Mouse (Mus musculus) hindbrain, postnatal 0 days (tissue): ENCODE data around the gene Nipbl. TPM values are rescaled to one million over a fixed set of nuclear protein-coding genes. Genes with fewer than 3 reads are reported as not detected.
"Not testable (repeated sequence)": the region's sequence is repeated elsewhere in the genome, so short reads cannot be mapped to it uniquely, and the experiment has no call there.

Experiments used
- ATAC-seq: fragments of 200-750 bp; cut with Nextera tagmentation; 2 replicates; pipeline ENCODE4 v1.8.0; 2017; ENCODE audit warnings: mild to moderate bottlenecking, moderate TSS enrichment, moderate library complexity
- DNase-seq: peaks from one replicate; pipeline ENCODE4 v3.0.0-alpha.2; 2015; ENCODE audit warnings: low spot score
- H3K27ac ChIP-seq: fragments of 300-500 bp; sonication (generic); 2 replicates; pipeline ENCODE4 v1.5.1; 2014; ENCODE audit warnings: mild to moderate bottlenecking
- H3K27me3 ChIP-seq: fragments of 300-500 bp; sonication (generic); 2 replicates; pipeline ENCODE4 v1.6.1; 2014; ENCODE audit warnings: low read length, mixed read lengths; ENCODE audit not compliant: insufficient read depth
- H3K36me3 ChIP-seq: fragments of 300-500 bp; sonication (generic); 2 replicates; pipeline ENCODE4 v1.6.1; 2014; ENCODE audit warnings: low read length, mixed read lengths; ENCODE audit not compliant: insufficient read depth
- H3K4me1 ChIP-seq: fragments of 300-500 bp; sonication (generic); 2 replicates; pipeline ENCODE4 v1.6.1; 2014; ENCODE audit warnings: antibody characterized with exemption, low read length, mixed read lengths; ENCODE audit not compliant: insufficient read depth
- H3K4me2 ChIP-seq: fragments of 300-500 bp; sonication (generic); 2 replicates; pipeline ENCODE4 v1.6.1; 2014; ENCODE audit warnings: low read depth, mild to moderate bottlenecking, low read length, moderate library complexity, mixed read lengths
- H3K4me3 ChIP-seq: fragments of 300-500 bp; sonication (generic); 2 replicates; pipeline ENCODE4 v1.5.1; 2014; ENCODE audit warnings: low read length
- H3K9ac ChIP-seq: fragments of 300-500 bp; sonication (generic); replicated peaks from 2 replicates; pipeline ENCODE4 v1.6.1; 2014; ENCODE audit warnings: mild to moderate bottlenecking, low read length, moderate library complexity, mixed read lengths
- H3K9me3 ChIP-seq: fragments of 300-500 bp; sonication (generic); 2 replicates; pipeline ENCODE4 v1.6.1; 2016; ENCODE audit warnings: low read length, mixed read lengths
- CTCF ChIP-seq: IDR thresholded peaks from 2 replicates; pipeline ENCODE4 v1.5.1; 2016; ENCODE audit warnings: antibody characterized with exemption, control low read depth, low read depth
- WGBS: fragments of 180-500 bp; shearing (Covaris S2); extraction: QIAGEN DNeasy Blood & Tissue Kit; methylation state at CpG from one replicate; pipeline ENCODE4 v1.1.7; 2014; 5-methylcytosine and 5-hydroxymethylcytosine counted together
- polyA plus RNA-seq: library from polyadenylated mRNA; unstranded; fragments of >200 nt; fragmentation: Nextera tagmentation; extraction: Ambion mirVana; gene quantifications from 2 replicates; pipeline ENCODE4 v1.2.1, GENCODE M21; 2015
- total RNA-seq: library from RNA; depleted of rRNA; stranded (reverse); fragments of >200 nt; gene quantifications from 2 replicates; pipeline ENCODE4 v1.2.3, GENCODE M21; 2014

The Nipbl gene
- total and polyA plus RNA-seq, 2 experiments from 2014 or later, result 10.9 to 12.5 TPM

DNA sequence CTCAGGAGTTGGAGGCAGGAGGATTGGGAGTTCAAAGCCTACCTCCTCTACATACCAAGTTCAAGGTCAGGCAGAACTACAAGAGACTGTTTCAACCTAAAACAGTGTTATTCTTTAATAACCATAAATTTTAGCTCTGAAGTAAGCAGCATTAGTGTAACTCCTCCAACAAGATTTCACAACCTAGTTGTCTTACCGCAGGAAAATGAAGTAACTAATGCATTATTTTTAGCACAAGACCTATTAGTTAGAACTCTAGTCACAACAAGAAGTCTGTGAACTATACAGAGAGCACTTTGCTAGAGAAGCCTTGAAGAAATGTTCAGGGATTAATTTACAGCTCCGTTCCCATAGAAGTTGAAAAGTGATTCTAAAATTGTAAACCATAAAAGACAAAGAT, 15.7 kb upstream of the Nipbl start:
- DNase-seq, result no peak
- Histone ChIP-seq H3K9ac (no peak overlapping the region), H3K4me2 (no peak overlapping the region), H3K27me3 (no peaks in the 10 kb centered on the region), H3K4me3 (no peak overlapping the region), H3K9me3 (no peaks in the 10 kb centered on the region), H3K4me1 (no peaks in the 10 kb centered on the region), H3K27ac (no peak overlapping the region), H3K36me3 (no peaks in the 10 kb centered on the region)
- TF ChIP-seq CTCF, result no peak
- ATAC-seq, result no peak
- WGBS, result 92% methylated on average over 2 of the region's 2 CpGs

DNA sequence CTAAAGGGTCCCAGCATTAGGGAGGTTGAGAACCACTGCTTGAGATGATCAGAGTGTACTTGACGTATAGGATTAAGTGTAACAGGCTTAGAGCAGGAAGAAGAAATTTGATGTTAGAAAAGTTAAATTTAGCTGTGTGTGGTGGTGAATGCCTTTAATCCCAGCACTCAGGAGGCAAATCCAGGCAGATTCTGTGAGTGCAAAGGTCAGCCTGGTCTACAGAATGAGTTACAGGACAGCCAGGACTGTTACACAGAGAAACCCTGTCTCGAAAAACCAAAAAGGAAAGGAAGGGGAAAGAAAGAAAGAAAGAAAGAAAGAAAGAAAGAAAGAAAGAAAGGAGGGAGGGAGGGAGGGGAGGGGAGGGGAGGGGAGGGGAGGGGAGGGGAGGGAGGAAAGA, 12.0 kb upstream of the Nipbl start:
- not testable (repeated sequence) for H3K9ac ChIP-seq, DNase-seq, H3K4me2 ChIP-seq, H3K4me3 ChIP-seq, ATAC-seq, H3K27ac ChIP-seq, H3K27me3 ChIP-seq, H3K9me3 ChIP-seq, H3K36me3 ChIP-seq, H3K4me1 ChIP-seq
- 97% methylated on average over 1 of the region's 2 CpGs for WGBS

DNA sequence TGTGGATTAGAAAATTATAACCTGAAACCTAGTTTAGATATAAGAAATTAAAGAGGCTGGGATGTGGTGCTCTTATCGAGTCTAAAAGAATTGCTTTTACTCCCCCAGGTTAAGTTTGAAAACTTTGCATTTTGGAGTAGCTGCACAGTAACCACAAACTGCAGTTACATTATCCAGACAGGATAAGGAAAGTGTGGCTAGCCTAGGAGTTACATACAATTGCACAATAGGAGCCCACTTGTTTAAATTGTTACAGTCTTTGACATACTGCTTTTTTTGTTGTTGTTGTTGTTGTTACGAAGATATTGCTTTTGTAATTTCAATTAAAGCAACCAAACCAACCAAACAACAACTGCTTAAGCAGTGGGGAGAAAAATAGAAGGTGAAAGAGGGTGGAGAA, 11.2 kb upstream of the Nipbl start:
- TF ChIP-seq CTCF, result no peak
- 93% methylated on average over 2 of the region's 2 CpGs for WGBS
- H3K4me1 ChIP-seq, result no peaks in the 10 kb centered on the region
- ATAC-seq, result no peak
- no peak overlapping the region for H3K4me3 ChIP-seq
- no peak overlapping the region for H3K9ac ChIP-seq
- no peaks in the 10 kb centered on the region for H3K36me3 ChIP-seq
- no peak overlapping the region for H3K4me2 ChIP-seq
- no peak overlapping the region for H3K27ac ChIP-seq
- DNase-seq, result no peak
- H3K9me3 ChIP-seq, result no peaks in the 10 kb centered on the region
- no peaks in the 10 kb centered on the region for H3K27me3 ChIP-seq

DNA sequence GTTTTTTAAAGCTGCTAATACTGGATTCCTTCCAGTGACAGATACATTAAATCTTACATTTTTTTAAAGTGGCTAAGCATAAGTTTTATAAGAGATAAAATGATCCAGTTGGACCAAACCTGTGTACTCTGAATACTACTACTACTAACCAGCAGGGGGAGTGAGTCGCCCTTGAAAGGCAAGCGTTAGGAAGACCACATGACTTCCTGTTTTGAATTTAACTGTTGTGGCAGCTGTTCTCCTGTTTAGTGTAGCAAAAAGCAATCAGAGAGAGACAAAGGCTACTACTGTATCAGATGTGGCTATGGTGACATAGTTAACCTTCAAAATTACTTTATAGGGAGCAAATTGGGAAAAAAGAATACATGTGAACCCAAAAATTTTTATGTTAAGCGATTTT, 6.8 kb upstream of the Nipbl start:
- Histone ChIP-seq H3K27me3 (no peaks in the 10 kb centered on the region), H3K4me3 (no peak overlapping the region), H3K9me3 (no peaks in the 10 kb centered on the region), H3K36me3 (no peaks in the 10 kb centered on the region), H3K4me1 (peaks cover 5% of the 10 kb centered on the region), H3K9ac (no peak overlapping the region), H3K4me2 (no peak overlapping the region), H3K27ac (no peak overlapping the region)
- peak; percentile 68 for DNase-seq
- peak; percentile 72 for TF ChIP-seq CTCF
- 42% methylated on average over 3 of the region's 3 CpGs for WGBS
- ATAC-seq, result peak; percentile 42; the same call in 1 of the 2 replicates

DNA sequence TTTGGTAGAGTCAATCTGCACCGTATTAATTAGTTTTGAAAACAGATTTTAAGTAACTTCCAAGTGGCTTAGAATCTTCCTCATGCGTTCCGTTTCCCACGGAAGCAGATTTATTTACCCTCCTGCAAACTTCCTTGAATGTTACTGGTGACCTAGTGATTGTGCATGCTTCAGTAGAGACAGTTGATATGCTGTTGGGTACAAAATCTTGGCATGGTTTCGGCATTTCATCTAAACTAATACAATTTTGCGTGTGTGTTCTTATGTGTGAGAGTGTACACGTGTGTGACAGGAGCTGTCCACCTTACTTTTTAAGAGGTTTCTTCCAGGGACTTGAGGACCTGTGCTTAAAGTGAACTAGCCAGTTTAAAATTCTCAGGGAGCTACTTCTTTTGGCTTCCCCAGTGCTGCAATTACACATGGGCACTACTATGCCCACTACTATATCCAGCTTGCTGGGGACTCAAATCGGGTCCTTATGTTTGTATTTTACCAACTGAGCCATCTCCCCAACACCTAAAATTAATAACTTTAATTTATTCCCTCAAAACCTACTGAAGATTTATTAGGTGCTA, 3.0 kb upstream of the Nipbl start:
- ATAC-seq (no peak), DNase-seq (no peak)
- no peak for TF ChIP-seq CTCF
- no peak overlapping the region for H3K27ac ChIP-seq
- peak overlapping the region; percentile 14; the same call in 1 of the 2 replicates for H3K4me3 ChIP-seq
- no peaks in the 10 kb centered on the region for H3K9me3 ChIP-seq
- H3K36me3 ChIP-seq, result no peaks in the 10 kb centered on the region
- H3K27me3 ChIP-seq, result no peaks in the 10 kb centered on the region
- no peak overlapping the region for H3K9ac ChIP-seq
- 51% methylated on average over 8 of the region's 8 CpGs for WGBS
- H3K4me1 ChIP-seq, result peaks cover 5% of the 10 kb centered on the region
- H3K4me2 ChIP-seq, result peak overlapping the region; percentile 100

DNA sequence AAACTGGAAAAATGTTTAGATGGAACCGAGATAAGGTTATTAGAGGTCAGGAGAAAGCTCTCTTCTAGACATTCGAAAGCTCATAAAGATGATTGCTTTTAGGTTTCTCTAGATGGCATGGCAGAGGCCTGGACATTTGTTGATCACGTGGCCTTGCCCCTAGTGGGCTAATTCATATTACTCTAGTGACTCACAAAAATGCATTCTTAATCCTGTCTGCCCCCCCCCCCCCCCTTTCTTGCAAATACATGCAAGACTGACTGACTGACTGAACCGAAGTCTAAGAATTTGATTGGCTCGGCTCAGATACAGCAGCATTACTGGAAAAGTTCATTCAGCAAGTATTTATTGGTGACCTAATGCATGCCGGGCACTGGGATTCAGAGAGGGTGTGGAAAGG, 2.2 kb upstream of the Nipbl start:
- ATAC-seq (no peak), DNase-seq (peak; percentile 55)
- Histone ChIP-seq H3K27me3 (no peaks in the 10 kb centered on the region), H3K4me3 (peak overlapping the region; percentile 98), H3K36me3 (no peaks in the 10 kb centered on the region), H3K9ac (peak overlapping the region; percentile 98; the same call in 1 of the 2 replicates), H3K9me3 (no peaks in the 10 kb centered on the region), H3K27ac (0 out of 2 replicates have a peak overlapping the region, but pooled peaks have one; percentile 99), H3K4me1 (peaks cover 9% of the 10 kb centered on the region), H3K4me2 (peak overlapping the region; percentile 100)
- WGBS, result 2% methylated on average over 6 of the region's 6 CpGs
- peak; percentile 50; the same call in 1 of the 2 replicates for TF ChIP-seq CTCF

DNA sequence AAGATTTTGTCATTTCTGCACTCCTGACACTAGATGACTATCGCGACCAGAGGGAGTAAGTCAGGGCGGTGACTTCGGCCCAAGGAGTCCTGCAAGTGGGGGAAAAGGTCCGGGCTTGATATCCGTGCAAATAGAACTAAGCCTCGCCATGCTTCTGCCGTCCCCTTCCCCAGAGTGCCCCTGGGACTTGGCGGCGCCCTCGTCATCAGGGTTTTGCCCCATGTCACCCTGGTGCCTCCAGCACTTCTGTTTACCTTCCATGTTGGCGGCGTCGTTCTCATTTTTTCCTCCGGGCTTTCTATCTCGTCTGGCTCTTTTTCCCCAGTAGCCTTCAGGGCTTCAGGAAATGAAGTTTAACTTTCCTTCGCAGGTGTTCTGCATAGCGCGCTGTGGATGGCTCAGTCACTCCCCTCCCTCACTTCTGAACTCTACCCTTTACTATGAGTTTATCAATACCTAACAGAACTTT, 1.7 kb upstream of the Nipbl start:
- no peaks in the 10 kb centered on the region for H3K27me3 ChIP-seq

More for the DNA sequence above, 1.7 kb upstream of the Nipbl start:
- 0 out of 2 replicates have a peak overlapping the region, but pooled peaks have one; percentile 99 for H3K27ac ChIP-seq
- H3K4me2 ChIP-seq, result peak overlapping the region; percentile 100
- peak overlapping the region; percentile 98; the same call in 1 of the 2 replicates for H3K9ac ChIP-seq
- ATAC-seq, result no peak
- H3K4me1 ChIP-seq, result peaks cover 9% of the 10 kb centered on the region
- no peaks in the 10 kb centered on the region for H3K9me3 ChIP-seq
- TF ChIP-seq CTCF, result no peak
- peak overlapping the region; percentile 98 for H3K4me3 ChIP-seq
- H3K36me3 ChIP-seq, result no peaks in the 10 kb centered on the region
- WGBS, result under 1% methylated on average over 19 of the region's 19 CpGs
- DNase-seq, result peak; percentile 20
